Mouse (Mus musculus) embryonic fibroblast, embryonic 13.5 days (primary cell): ENCODE measurements at regions not wholly inside any gene's neighbourhood (a gene's known extent, or its start where the extent isn't known, plus 50 kb on each side); places are given as distances from the start of the nearest gene placed in this dataset.

Experiments
- CTCF ChIP-seq: IDR thresholded peaks from 2 replicates; pipeline ENCODE4 v1.5.1; 2011; ENCODE audit warnings: mild to moderate bottlenecking, control low read depth, low read length, moderate library complexity, borderline replicate concordance; ENCODE audit not compliant: insufficient read depth
- POLR2A ChIP-seq: IDR thresholded peaks from 2 replicates; pipeline ENCODE4 v1.6.1; 2011; ENCODE audit warnings: low read depth, mild to moderate bottlenecking, control low read depth, low read length, moderate library complexity

DNA sequence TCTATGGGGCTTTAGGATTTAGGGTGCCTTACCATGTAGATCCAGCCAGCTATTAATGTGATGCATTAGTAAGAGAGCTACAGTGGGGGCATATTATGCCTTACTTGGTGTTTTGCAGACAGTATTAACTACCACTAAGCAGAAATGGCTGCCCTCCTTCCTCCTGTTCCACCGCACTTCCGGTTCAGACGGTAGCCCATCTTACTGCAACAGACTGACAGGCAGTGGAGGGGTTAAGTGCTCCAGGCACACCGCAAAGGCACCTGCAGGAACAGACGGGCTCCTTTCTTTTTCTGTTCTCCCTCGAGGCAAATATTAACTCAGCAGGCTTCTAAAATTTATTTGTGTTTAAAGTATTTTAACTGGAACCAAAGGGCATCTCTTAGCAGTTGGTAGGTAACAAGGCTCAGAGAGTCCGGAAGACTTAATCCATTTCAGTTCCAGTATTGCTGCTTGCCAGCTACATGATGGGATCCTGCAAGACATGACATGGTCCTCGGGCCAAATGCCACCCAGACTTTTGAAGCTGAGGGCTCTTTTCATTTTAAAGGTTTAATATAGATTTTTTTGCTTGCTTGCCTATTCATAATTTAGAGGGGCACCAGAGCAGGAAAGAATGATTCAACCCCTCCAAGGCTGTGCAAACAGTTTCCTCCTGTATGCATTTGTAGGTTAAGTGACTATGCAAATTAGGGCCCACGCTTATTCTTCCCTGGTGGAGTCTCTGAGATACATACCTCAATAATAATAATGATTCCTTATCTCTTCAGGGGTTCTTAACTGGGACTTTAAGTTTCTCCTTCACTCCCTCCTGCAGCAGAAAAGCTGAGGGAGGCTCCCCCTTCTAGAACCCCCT lies 177.7 kb downstream of the Emp1 start:
- TF ChIP-seq CTCF (no peak), POLR2A (no peak)
